Mouse (Mus musculus) spleen, adult 12 weeks (tissue): ENCODE measurements around the gene Rin3.

ENCODE experiments used
- DNase-seq: peaks from one replicate; pipeline ENCODE4 v3.0.0; 2022; ENCODE audit warnings: low spot score

The Rin3 gene

GRCm38 (mm10) chr12:102333101-102333500, 50.3 kb downstream of the Rin3 start:
- DNase-seq = no peak

- no peak for DNase-seq
Observed at GRCm38 (mm10) chr12:102339085-102339484, 56.2 kb downstream of the Rin3 start.

- DNase-seq = no peak
Observed at GRCm38 (mm10) chr12:102340471-102340870, 57.6 kb downstream of the Rin3 start.

- DNase-seq = no peak
Observed at GRCm38 (mm10) chr12:102342147-102342546, 59.3 kb downstream of the Rin3 start.

- no peak for DNase-seq
Observed at GRCm38 (mm10) chr12:102342602-102343001, 59.8 kb downstream of the Rin3 start.

- no peak for DNase-seq
Observed at GRCm38 (mm10) chr12:102345031-102345815, 62.4 kb downstream of the Rin3 start.

- DNase-seq = no peak
Observed at GRCm38 (mm10) chr12:102346507-102346906, 63.7 kb downstream of the Rin3 start.

GRCm38 (mm10) chr12:102348447-102348846, 65.6 kb downstream of the Rin3 start:
- DNase-seq = no peak

GRCm38 (mm10) chr12:102350997-102351396, 68.1 kb downstream of the Rin3 start:
- no peak for DNase-seq

GRCm38 (mm10) chr12:102354126-102354984, 71.5 kb downstream of the Rin3 start:
- peak; percentile 13 for DNase-seq

GRCm38 (mm10) chr12:102355784-102356183, 72.9 kb downstream of the Rin3 start:
- no peak for DNase-seq

GRCm38 (mm10) chr12:102356781-102357180, 73.9 kb downstream of the Rin3 start:
- no peak for DNase-seq

- DNase-seq = no peak
Observed at GRCm38 (mm10) chr12:102359390-102359789, 76.5 kb downstream of the Rin3 start.

- DNase-seq = no peak
Observed at GRCm38 (mm10) chr12:102361189-102362161, 78.6 kb downstream of the Rin3 start.

- DNase-seq = no peak
Observed at GRCm38 (mm10) chr12:102365016-102365415, 82.2 kb downstream of the Rin3 start.

- no peak for DNase-seq
Observed at GRCm38 (mm10) chr12:102366126-102366816, 83.4 kb downstream of the Rin3 start.

- no peak for DNase-seq
Observed at GRCm38 (mm10) chr12:102367075-102367474, 84.2 kb downstream of the Rin3 start.

GRCm38 (mm10) chr12:102368066-102368465, 85.2 kb downstream of the Rin3 start:
- no peak for DNase-seq

- no peak for DNase-seq
Observed at GRCm38 (mm10) chr12:102368556-102368955, 85.7 kb downstream of the Rin3 start.

GRCm38 (mm10) chr12:102369488-102370235, 86.8 kb downstream of the Rin3 start:
- no peak for DNase-seq
